Mouse (Mus musculus) brain, embryonic 14.5 days (tissue): ENCODE measurements at regions not wholly inside any gene's neighbourhood (a gene's known extent, or its start where the extent isn't known, plus 50 kb on each side); places are given as distances from the start of the nearest gene placed in this dataset.

Source experiments
- CTCF ChIP-seq: fragments of 200-500 bp; IDR thresholded peaks from 2 replicates; pipeline ENCODE4 v1.5.1; 2012; ENCODE audit warnings: inconsistent platforms, mild to moderate bottlenecking, moderate library complexity, borderline replicate concordance; ENCODE audit not compliant: insufficient read depth, insufficient read length; ENCODE audit errors: extremely low read depth
- POLR2A ChIP-seq: fragments of 200-500 bp; IDR thresholded peaks from 2 replicates; pipeline ENCODE4 v1.6.1; 2012; ENCODE audit warnings: mild to moderate bottlenecking, inconsistent platforms, borderline replicate concordance; ENCODE audit not compliant: poor library complexity, insufficient read depth, insufficient read length, severe bottlenecking; ENCODE audit errors: extremely low read depth

GRCm38 (mm10) chr6:117678276-117678675 is 162.7 kb upstream of the Zfp637 start:
- no peak for TF ChIP-seq CTCF
- no peak for TF ChIP-seq POLR2A
